Mouse (Mus musculus): ENCODE data around the gene Adgrb2.

- no peak for TF ChIP-seq CTCF (IDR thresholded peaks at IDR 0.05; ENCODE audit: extremely low read depth, insufficient read depth, low read length)
- TF ChIP-seq POLR2A (IDR thresholded peaks at IDR 0.05; ENCODE audit: extremely low read depth, insufficient read depth, low read length) = no peak
Observed at GRCm38 (mm10) chr4:130001710-130002109, 17.0 kb downstream of the Adgrb2 start.

Measured in cortical plate, adult 2 months (tissue).